In the genomic region with DNA sequence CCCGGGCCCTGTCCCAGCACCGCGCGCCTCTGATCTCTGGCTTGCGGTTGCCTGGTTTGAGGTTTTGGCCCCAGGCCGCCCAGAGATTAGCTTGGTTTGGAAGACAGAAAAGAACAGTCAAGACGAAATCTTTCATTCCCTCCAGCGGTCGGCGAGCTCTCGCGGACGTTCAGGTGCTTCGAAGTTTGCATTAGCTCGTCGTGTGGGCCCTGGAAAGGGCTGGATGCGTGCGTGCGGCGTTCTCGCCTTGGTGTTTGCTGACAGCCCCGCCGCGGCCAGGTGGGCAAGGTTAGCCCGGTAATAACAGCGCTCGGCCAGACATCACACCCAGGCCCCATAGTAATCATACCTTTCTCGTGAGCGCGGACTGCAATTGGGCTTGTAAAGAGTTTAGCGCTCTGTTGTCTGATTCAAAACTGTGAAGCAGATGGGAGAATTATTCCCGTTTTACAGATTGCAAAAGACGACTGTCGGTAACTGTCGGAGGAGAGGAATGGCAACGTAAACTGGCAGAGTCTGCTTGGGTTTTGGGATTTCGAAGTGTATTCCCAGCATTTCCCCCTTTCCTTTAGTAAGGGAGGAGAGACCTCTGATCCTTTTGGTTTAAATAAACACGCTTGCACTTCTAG, we compare ENCODE assay signal across 8 mouse cellular contexts. TPM values are rescaled to one million over a fixed set of nuclear protein-coding genes. Genes with fewer than 3 reads are reported as not detected.
DNase-seq lines count a peak whose midpoint lies in the region; ATAC-seq and TF ChIP-seq lines count a peak whose summit lies in the region.

No protein-coding gene starts in this region.

- H3K27me3 ChIP-seq in heart, embryonic 13.5 days (replicated peaks) = no peaks in the 10 kb centered on the region
- no peaks in the 10 kb centered on the region for H3K27me3 ChIP-seq in limb, embryonic 11.5 days (ENCODE audit: control insufficient read depth, insufficient read depth, low read length)
- no peaks in the 10 kb centered on the region for H3K27me3 ChIP-seq in neural tube, embryonic 12.5 days (replicated peaks)

- intact Hi-C loops in heart, postnatal 36 days (cut with DNase I) = loop anchor here (5.0 kb wide), 1 partner anchor 72 kb away; no protein-coding TSS in a partner anchor
- intact Hi-C loops in gastrocnemius, postnatal 36 days (cut with DNase I) = loop anchor here (5.0 kb wide), 1 partner anchor 58 kb away; a partner anchor contains a TSS

- no peaks in the 10 kb centered on the region for H3K36me3 ChIP-seq in heart, embryonic 13.5 days
- no peaks in the 10 kb centered on the region for H3K36me3 ChIP-seq in ES-E14 (ENCODE audit: control insufficient read depth, insufficient read depth, low read length, poor library complexity, severe bottlenecking)
- no peaks in the 10 kb centered on the region for H3K36me3 ChIP-seq in limb, embryonic 11.5 days (ENCODE audit: control insufficient read depth, insufficient read depth, low read length)
- no peaks in the 10 kb centered on the region for H3K36me3 ChIP-seq in neural tube, embryonic 12.5 days

- under 1% methylated on average over 38 of the region's 38 CpGs for WGBS in heart, embryonic 13.5 days
- under 1% methylated on average over 38 of the region's 38 CpGs for WGBS in limb, embryonic 11.5 days
- 1% methylated on average over 38 of the region's 38 CpGs for WGBS in neural tube, embryonic 12.5 days

- H3K4me2 ChIP-seq in heart, embryonic 13.5 days = peak overlapping the region; percentile 77
- peak overlapping the region; percentile 75 for H3K4me2 ChIP-seq in limb, embryonic 11.5 days (ENCODE audit: low read depth, severe bottlenecking)
- peak overlapping the region; percentile 77 for H3K4me2 ChIP-seq in neural tube, embryonic 12.5 days (replicated peaks)

- H3K9ac ChIP-seq in heart, embryonic 13.5 days = peak overlapping the region; percentile 82
- peak overlapping the region; percentile 73 for H3K9ac ChIP-seq in ES-E14 (ENCODE audit: insufficient read depth, low read depth, low read length, poor library complexity, severe bottlenecking)
- peak overlapping the region; percentile 97 for H3K9ac ChIP-seq in limb, embryonic 11.5 days (ENCODE audit: low read length)
- H3K9ac ChIP-seq in neural tube, embryonic 12.5 days = peak overlapping the region; percentile 88

- TF ChIP-seq CTCF in embryonic fibroblast, embryonic 13.5 days (IDR thresholded peaks at IDR 0.05; ENCODE audit: borderline replicate concordance, insufficient read depth, low read length) = no peak

- TF ChIP-seq POLR2A in embryonic fibroblast, embryonic 13.5 days (IDR thresholded peaks at IDR 0.05; ENCODE audit: low read depth, low read length) = no peak; the same call in 1 of the 2 replicates

- in situ Hi-C loops in ES-E14 (cut with MboI; ENCODE audit: low sequenced_read_pairs in 2 of 2, unreplicated experiment in 2 of 2) = no loop called here

- DNase-seq in heart, postnatal 36 days = no peak
- peak; percentile 44 for DNase-seq in ES-E14 (ENCODE audit: low read depth, low spot score)
- no peak for DNase-seq in limb, embryonic 11.5 days (ENCODE audit: low spot score)
- no peak for DNase-seq in gastrocnemius, postnatal 36 days
- DNase-seq in urinary bladder, adult 18-20 months (ENCODE audit: low spot score in 2 of 2) = no peak

- peak overlapping the region; percentile 84 for H3K4me3 ChIP-seq in heart, embryonic 13.5 days
- peak overlapping the region; percentile 66 to 72 for H3K4me3 ChIP-seq in ES-E14 (ENCODE audit: insufficient read depth in 1 of 2, low read depth in 1 of 2, low read length in 2 of 2, poor library complexity in 1 of 2, severe bottlenecking in 1 of 2)
- peak overlapping the region; percentile 69 for H3K4me3 ChIP-seq in embryonic fibroblast, embryonic 13.5 days (ENCODE audit: insufficient read depth, low read length)
- H3K4me3 ChIP-seq in limb, embryonic 11.5 days (ENCODE audit: low read depth, low read length) = peak overlapping the region; percentile 92
- H3K4me3 ChIP-seq in neural tube, embryonic 12.5 days = peak overlapping the region; percentile 88

- ATAC-seq in heart, embryonic 13.5 days (ENCODE audit: extremely low read depth, insufficient number of reproducible peaks, low FRiP score, low TSS enrichment) = no peak
- peak; percentile 39; the same call in 1 of the 2 replicates for ATAC-seq in limb, embryonic 11.5 days (ENCODE audit: insufficient number of reproducible peaks, low FRiP score, low TSS enrichment, low read depth)
- ATAC-seq in neural tube, embryonic 12.5 days (ENCODE audit: low FRiP score, low read depth) = peak; percentile 59

- peaks cover 30% of the 10 kb centered on the region for H3K4me1 ChIP-seq in heart, embryonic 13.5 days
- 0 out of 4 replicates have a peak, but pooled peaks cover 0 to 1% of the 10 kb centered on the region in 2 experiments for H3K4me1 ChIP-seq in ES-E14 (ENCODE audit: control insufficient read depth in 2 of 2, insufficient read depth in 2 of 2, low read length in 2 of 2, poor library complexity in 1 of 2)
- H3K4me1 ChIP-seq in embryonic fibroblast, embryonic 13.5 days (ENCODE audit: control insufficient read depth, insufficient read depth, low read length) = peaks cover 3% of the 10 kb centered on the region; the same call in 1 of the 2 replicates
- H3K4me1 ChIP-seq in limb, embryonic 11.5 days (ENCODE audit: control insufficient read depth, insufficient read depth, low read length) = no peaks in the 10 kb centered on the region
- peaks cover 10% of the 10 kb centered on the region for H3K4me1 ChIP-seq in neural tube, embryonic 12.5 days

- H3K27ac ChIP-seq in heart, embryonic 13.5 days (replicated peaks) = peak overlapping the region; percentile 87
- H3K27ac ChIP-seq in ES-E14 (ENCODE audit: insufficient read depth, low read depth, low read length, poor library complexity, severe bottlenecking) = no peak overlapping the region
- H3K27ac ChIP-seq in embryonic fibroblast, embryonic 13.5 days (ENCODE audit: insufficient read depth, low read length) = peak overlapping the region; percentile 98
- 0 out of 2 replicates have a peak overlapping the region, but pooled peaks have one; percentile 15 for H3K27ac ChIP-seq in limb, embryonic 11.5 days (replicated peaks; ENCODE audit: low read depth, low read length)
- peak overlapping the region; percentile 87 for H3K27ac ChIP-seq in neural tube, embryonic 12.5 days

- no peaks in the 10 kb centered on the region for H3K9me3 ChIP-seq in heart, embryonic 13.5 days
- no peaks in the 10 kb centered on the region for H3K9me3 ChIP-seq in ES-E14 (ENCODE audit: control insufficient read depth, insufficient read depth, low read depth, low read length)
- H3K9me3 ChIP-seq in limb, embryonic 11.5 days (ENCODE audit: control insufficient read depth, low read length) = no peaks in the 10 kb centered on the region
- H3K9me3 ChIP-seq in neural tube, embryonic 12.5 days = no peaks in the 10 kb centered on the region

TF ChIP-seq in ES-E14, 5 proteins besides CTCF, POLR2A, EP300 and RAD21:
- TF ChIP-seq CHD2 (IDR thresholded peaks at IDR 0.05; ENCODE audit: low read depth, low read length) (peak; percentile 26; the same call in 1 of the 2 replicates), ZNF384 (IDR thresholded peaks at IDR 0.05; ENCODE audit: low read depth, low read length) (no peak), MAFK (IDR thresholded peaks at IDR 0.05; ENCODE audit: insufficient read depth, low read depth, low read length) (no peak), HCFC1 (IDR thresholded peaks at IDR 0.05; ENCODE audit: borderline replicate concordance, insufficient read depth, low read length) (no peak)

RNA-seq across cellular contexts. Expression of a gene that starts 0.6 kb away (rescaled TPM):
- polyA plus RNA-seq in heart, embryonic 13.5 days (2015; fragmentation: Nextera tagmentation; extraction: Ambion mirVana) = 14.1 and 14.4 TPM in 2 replicates
- total RNA-seq in heart, postnatal 36 days (2021) = 10 to 100 TPM; 16.3 to 16.9 TPM
- 22.9 and 36.4 TPM in 2 replicates for total RNA-seq in ES-E14 (2012; rRNA removed)
- 48.3 and 57.1 TPM in 2 replicates for polyA plus RNA-seq in embryonic fibroblast, embryonic 13.5 days (2011; ENCODE audit: insufficient read length, low read depth, missing spikeins)
- 35.3 and 36.4 TPM in 2 replicates for polyA plus RNA-seq in limb, embryonic 11.5 days (2014; fragmentation: Nextera tagmentation; extraction: Ambion mirVana)
- 25.4 and 26.2 TPM in 2 replicates for polyA plus RNA-seq in neural tube, embryonic 12.5 days (2016; fragmentation: Nextera tagmentation; extraction: Ambion mirVana)
- 1 to 10 TPM; 7.1 to 7.6 TPM for total RNA-seq in gastrocnemius, postnatal 36 days (2021)
